Mouse (Mus musculus) CH12.LX (cell line): ENCODE results near the gene D630003M21Rik. TPM values are rescaled to one million over a fixed set of nuclear protein-coding genes. Genes with fewer than 3 reads are reported as not detected.

Source experiments
- DNase-seq: peaks from one replicate; pipeline ENCODE4 v3.0.0-alpha.2; 2013; ENCODE audit errors: extremely low read depth
- H3K27ac ChIP-seq: 2 replicates; pipeline ENCODE4 v1.5.1; 2012; ENCODE audit warnings: low read depth, mild to moderate bottlenecking, control low read depth, moderate library complexity; ENCODE audit not compliant: insufficient read depth
- H3K27me3 ChIP-seq: replicated peaks from 2 replicates; pipeline ENCODE3; 2012; ENCODE audit warnings: inconsistent platforms
- H3K36me3 ChIP-seq, 2 experiments: replicated peaks in 1 of 2; 2 replicates each; pipeline versions ENCODE3 to v1.6.1; 2012; ENCODE audit warnings: inconsistent platforms in 1 of 2, low read length in 1 of 2, mild to moderate bottlenecking in 1 of 2, mixed read lengths in 1 of 2, moderate library complexity in 1 of 2; ENCODE audit not compliant: control insufficient read depth in 1 of 2, insufficient read depth in 1 of 2
- H3K4me1 ChIP-seq, 2 experiments: 2 replicates each; pipeline ENCODE4 v1.6.1; 2012; ENCODE audit warnings: inconsistent platforms in 1 of 2, moderate library complexity in 1 of 2; ENCODE audit not compliant: insufficient read depth in 2 of 2, control insufficient read depth in 1 of 2
- H3K4me2 ChIP-seq: 2 replicates; pipeline ENCODE4 v1.6.1; 2012; ENCODE audit warnings: low read depth, mild to moderate bottlenecking, control low read depth; ENCODE audit not compliant: poor library complexity, insufficient read depth, severe bottlenecking
- H3K4me3 ChIP-seq, 3 experiments: fragments of 150-350 bp in 1 of 3; sonication (generic) in 1 of 3; replicated peaks in 1 of 3; 2 replicates each; pipeline versions ENCODE3 to v1.5.1; 2011 to 2012; ENCODE audit warnings: low read depth in 2 of 3, low read length in 2 of 3, mild to moderate bottlenecking in 2 of 3, moderate library complexity in 2 of 3, control low read depth in 1 of 3, improper control_type of control experiment in 1 of 3, inconsistent platforms in 1 of 3, mixed read lengths in 1 of 3; ENCODE audit not compliant: poor library complexity in 1 of 3
- H3K79me2 ChIP-seq: replicated peaks from 2 replicates; pipeline ENCODE4 v1.6.1; 2012; ENCODE audit warnings: mild to moderate bottlenecking, moderate library complexity; ENCODE audit not compliant: control insufficient read depth, poor library complexity, insufficient read depth, severe bottlenecking; ENCODE audit errors: extremely low read depth
- H3K9ac ChIP-seq: 2 replicates; pipeline ENCODE4 v1.6.1; 2012; ENCODE audit warnings: low read depth, mild to moderate bottlenecking, control low read depth, moderate library complexity; ENCODE audit not compliant: insufficient read depth
- H3K9me3 ChIP-seq: replicated peaks from 2 replicates; pipeline ENCODE3; 2012; ENCODE audit warnings: low read length, inconsistent platforms, mixed read lengths
- CTCF ChIP-seq, 2 experiments: IDR thresholded peaks in 1 of 2; conservative IDR thresholded peaks in 1 of 2; 2 replicates each; pipeline ENCODE4 v1.5.1; 2011 to 2012; ENCODE audit warnings: low read depth in 2 of 2, low read length in 2 of 2, improper control_type of control experiment in 1 of 2, inconsistent platforms in 1 of 2, mild to moderate bottlenecking in 1 of 2, moderate library complexity in 1 of 2
- ELF1 ChIP-seq: IDR thresholded peaks from 2 replicates; pipeline ENCODE4 v1.6.1; 2014; ENCODE audit warnings: low read depth, mild to moderate bottlenecking, inconsistent platforms, low read length, improper control_type of control experiment
- GABPA ChIP-seq: IDR thresholded peaks from 2 replicates; pipeline ENCODE4 v1.6.1; 2012; ENCODE audit warnings: low read depth, low read length, improper control_type of control experiment, inconsistent platforms; ENCODE audit not compliant: insufficient replicate concordance
- HCFC1 ChIP-seq: IDR thresholded peaks from 2 replicates; pipeline ENCODE4 v1.6.1; 2012; ENCODE audit warnings: low read depth, mild to moderate bottlenecking, inconsistent platforms, low read length, improper control_type of control experiment
- KAT2A ChIP-seq: IDR thresholded peaks from 2 replicates; pipeline ENCODE4 v1.6.1; 2012; ENCODE audit warnings: low read length, improper control_type of control experiment, inconsistent platforms; ENCODE audit not compliant: insufficient replicate concordance
- MEF2A ChIP-seq: IDR thresholded peaks from 2 replicates; pipeline ENCODE4 v1.6.1; 2014; ENCODE audit warnings: low read depth, mild to moderate bottlenecking, inconsistent platforms, low read length, improper control_type of control experiment, borderline replicate concordance
- USF1 ChIP-seq: IDR thresholded peaks from 2 replicates; pipeline ENCODE4 v1.6.1; 2014; ENCODE audit warnings: low read depth, mild to moderate bottlenecking, inconsistent platforms, low read length, improper control_type of control experiment
- USF2 ChIP-seq: conservative IDR thresholded peaks from 2 replicates; pipeline ENCODE4 v1.6.1; 2011; ENCODE audit warnings: low read depth, low read length, improper control_type of control experiment
- ZKSCAN1 ChIP-seq: IDR thresholded peaks from 2 replicates; pipeline ENCODE4 v1.6.1; 2012; ENCODE audit warnings: low read depth, inconsistent platforms, low read length, improper control_type of control experiment, borderline replicate concordance
- dilution Hi-C: fragments of 300-500 bp; cut with MboI; formaldehyde crosslinking; loops from 2 replicates; pipeline ENCODE4 v1.14.3; 2020; ENCODE audit warnings: low sequenced_read_pairs; ENCODE audit not compliant: extremely low pct_unique_long_range_greater_than_20kb, extremely low pct_ligation_motif_present
- in situ Hi-C: fragments of 300-500 bp; cut with MboI; formaldehyde crosslinking; loops from 3 replicates; pipeline ENCODE4 v1.14.3; 2019; ENCODE audit warnings: low sequenced_read_pairs, low pct_ligation_motif_present, low pct_unique_long_range_greater_than_20kb, mixed read lengths
- polyA plus RNA-seq: library from polyadenylated mRNA; unstranded; fragments of >175 nt; gene quantifications from 2 replicates; pipeline ENCODE4 v1.2.1, GENCODE M21; 2012; ENCODE audit warnings: low read depth; ENCODE audit not compliant: insufficient read length
- total RNA-seq, 2 experiments: library from RNA; depleted of rRNA; stranded (reverse); fragments of 300-350 nt in 1 of 2; fragments of >200 nt in 1 of 2; gene quantifications; 2 replicates each; pipeline ENCODE4 v1.2.3; 2012 to 2014

D630003M21Rik gene
- total and polyA plus RNA-seq, 3 experiments, result 0.23 to 1.4 (median 0.93) TPM

DNA sequence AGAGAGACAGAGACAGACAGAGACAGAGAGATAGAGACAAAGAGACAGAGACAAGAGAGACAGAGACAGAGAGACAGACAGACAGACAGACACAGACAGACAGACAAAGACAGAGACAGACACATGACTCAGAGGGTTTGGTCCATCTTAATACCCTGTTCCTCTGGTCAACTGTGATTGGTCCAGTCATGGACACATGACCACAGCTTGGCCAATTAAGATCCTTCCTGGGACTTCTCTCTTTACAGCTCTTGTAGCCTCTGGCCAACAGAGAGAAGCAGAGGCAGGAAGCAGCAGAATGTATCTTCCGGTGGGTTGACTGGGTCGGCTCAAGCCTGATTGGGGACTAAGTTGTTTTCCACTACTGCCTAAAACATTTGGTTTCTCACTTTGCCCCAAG, 9.5 kb downstream of the D630003M21Rik start (continued):
- no peak for TF ChIP-seq ELF1
- TF ChIP-seq MEF2A, result no peak
- TF ChIP-seq GABPA, result no peak
- TF ChIP-seq ZKSCAN1, result no peak
- peak; percentile 81 for TF ChIP-seq USF2
- TF ChIP-seq, all 38 proteins: peak for 4

DNA sequence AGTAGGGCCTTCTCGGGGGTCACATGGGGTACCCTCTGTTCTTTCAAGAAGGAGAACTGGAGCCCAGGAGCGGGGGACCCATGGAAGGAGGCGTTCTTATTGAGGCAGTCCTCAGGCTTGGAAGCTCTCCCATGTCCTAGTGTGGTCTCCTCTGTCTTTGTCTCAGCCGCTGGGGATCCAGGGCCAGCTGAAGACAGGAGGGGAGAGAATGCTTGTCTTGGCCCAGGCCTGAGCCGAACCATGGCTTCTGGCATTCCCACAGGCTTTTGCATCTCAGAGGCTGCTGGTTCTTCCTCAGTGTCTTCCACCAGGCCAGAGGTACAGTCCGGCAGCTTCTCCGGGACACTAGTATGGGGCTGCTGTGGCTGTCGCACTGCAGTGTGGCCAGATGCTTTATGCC, 12.5 kb downstream of the D630003M21Rik start:
- dilution Hi-C loops, result no loop called here

DNA sequence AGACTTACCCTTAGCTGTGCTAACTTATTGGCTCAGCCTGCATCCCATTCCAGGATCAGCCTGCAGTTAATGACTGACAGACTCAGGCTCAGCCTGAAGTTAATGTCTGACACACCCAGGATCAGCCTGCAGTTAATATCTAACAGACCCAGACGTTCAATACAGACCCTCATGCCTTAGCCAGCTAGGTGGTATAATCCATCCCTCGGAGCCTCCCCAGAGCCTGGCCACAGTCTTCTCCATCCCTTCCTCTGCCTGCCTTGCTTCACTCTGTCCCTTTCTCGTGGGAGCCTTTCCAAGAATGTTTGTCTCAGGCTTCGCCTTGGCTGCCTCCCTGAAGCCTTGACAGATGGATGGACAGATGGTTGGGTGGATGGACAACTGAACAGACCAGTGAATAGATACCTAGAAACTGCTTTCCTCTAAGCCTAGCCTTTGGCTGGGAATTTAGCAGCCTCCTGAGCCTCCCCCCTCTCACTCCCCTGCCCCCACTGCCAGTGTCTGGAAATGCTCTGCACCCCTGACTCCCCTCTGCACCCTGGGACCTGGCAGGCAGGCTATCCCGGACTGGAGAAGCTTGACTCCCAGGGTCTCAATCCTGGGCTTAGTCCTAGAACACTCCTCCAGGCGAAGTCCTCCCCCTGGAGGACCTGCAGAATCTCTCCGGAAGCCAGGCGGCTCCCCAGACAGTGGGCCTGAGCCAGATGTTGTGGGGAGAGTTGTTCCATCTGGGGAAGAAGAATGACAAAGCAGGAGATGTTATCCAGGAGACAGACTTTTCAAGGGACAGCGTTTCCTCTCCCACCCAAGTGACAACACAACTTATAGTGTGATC, 13.5 kb downstream of the D630003M21Rik start:
- H3K27me3 ChIP-seq, result peaks cover 2% of the 10 kb centered on the region
- no peak overlapping the region for H3K27ac ChIP-seq
- in situ Hi-C loops, result loop anchor here (5.0 kb wide), 1 partner anchor 42 kb away; the partner anchor contains the start of gene Bpi
- H3K36me3 ChIP-seq, result no peaks in the 10 kb centered on the region
- no peaks in the 10 kb centered on the region for H3K9me3 ChIP-seq
- no peak overlapping the region for H3K4me3 ChIP-seq
- dilution Hi-C loops, result no loop called here
- TF ChIP-seq HCFC1, result no peak
- H3K4me1 ChIP-seq, result peaks cover 23 to 51% of the 10 kb centered on the region in 2 experiments
- no peak for DNase-seq
- H3K4me2 ChIP-seq, result no peak overlapping the region
- H3K79me2 ChIP-seq, result no peaks in the 10 kb centered on the region
- H3K9ac ChIP-seq, result no peak overlapping the region

More for the DNA sequence above, 12.5 kb downstream of the D630003M21Rik start:
- H3K36me3 ChIP-seq, result no peaks in the 10 kb centered on the region
- no peak for DNase-seq
- no peak overlapping the region for H3K4me2 ChIP-seq
- peaks cover 1% of the 10 kb centered on the region for H3K9me3 ChIP-seq
- no peak for TF ChIP-seq ZKSCAN1
- H3K27ac ChIP-seq, result no peak overlapping the region
- H3K4me3 ChIP-seq, result no peak overlapping the region
- H3K4me1 ChIP-seq, result peaks cover 23 to 43% of the 10 kb centered on the region in 2 experiments
- peaks cover 2% of the 10 kb centered on the region for H3K27me3 ChIP-seq
- in situ Hi-C loops, result loop anchor here (5.0 kb wide), 1 partner anchor 41 kb away; the partner anchor contains the start of gene Bpi
- H3K79me2 ChIP-seq, result no peaks in the 10 kb centered on the region
- no peak overlapping the region for H3K9ac ChIP-seq

DNA sequence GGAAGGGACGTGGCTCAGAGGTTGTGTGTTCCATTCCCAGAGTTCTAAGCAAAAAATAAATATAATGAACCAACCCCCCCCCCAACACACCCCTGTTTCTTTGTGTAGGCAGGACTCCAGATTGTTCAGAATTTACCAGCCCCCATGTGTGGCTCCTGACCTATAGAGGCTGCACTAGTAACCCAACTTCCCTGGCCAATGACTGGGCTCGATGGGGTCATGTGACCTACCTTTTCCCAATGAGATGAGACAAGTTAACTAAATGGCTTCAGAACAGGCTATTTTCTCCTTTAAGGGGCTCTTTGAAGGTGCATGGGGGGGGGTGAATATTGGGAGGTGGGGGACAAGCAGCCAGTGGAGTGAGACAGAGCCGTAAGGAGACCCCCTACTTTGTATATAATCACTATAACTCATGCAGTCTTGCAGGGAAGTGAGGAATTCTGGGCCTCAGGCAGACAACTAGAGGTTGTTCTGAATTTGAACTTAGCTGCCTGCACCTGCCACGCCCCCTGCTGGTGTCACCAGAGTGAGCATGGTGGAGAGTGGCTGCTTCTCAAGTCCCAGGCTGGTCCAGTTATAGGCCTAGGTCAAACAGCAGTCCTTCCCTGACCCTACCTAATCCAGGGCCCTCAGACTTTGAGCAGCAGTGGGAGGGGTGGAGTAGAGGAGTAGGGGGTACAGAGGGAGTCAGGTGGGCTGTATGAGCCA, 17.1 kb downstream of the D630003M21Rik start:
- Histone ChIP-seq H3K27me3 (peaks cover 2% of the 10 kb centered on the region), H3K27ac (no peak overlapping the region), H3K4me1 (peaks cover 5 to 48% of the 10 kb centered on the region in 2 experiments; a peak in 2 of 4 replicates), H3K36me3 (no peaks in the 10 kb centered on the region), H3K9me3 (no peaks in the 10 kb centered on the region), H3K4me2 (no peak overlapping the region), H3K4me3 (no peak overlapping the region), H3K9ac (no peak overlapping the region), H3K79me2 (no peaks in the 10 kb centered on the region)
- TF ChIP-seq USF2 (peak; percentile 60), KAT2A (no peak), USF1 (peak; percentile 65), CTCF (conservative IDR thresholded peaks at IDR 0.05 in 1 of 2, IDR thresholded peaks at IDR 0.05 in 1 of 2; ENCODE audit: low read depth in 2 of 2, low read length in 2 of 2) (peak; percentile 39 to 56; a peak in 3 of 4 replicates)
- in situ Hi-C loops (no loop called here), dilution Hi-C loops (no loop called here)
- DNase-seq, result no peak
